Mouse (Mus musculus) gastrocnemius, postnatal 36 days (tissue): Measurements from ENCODE around the gene Gtf2a1. TPM values are rescaled to one million over a fixed set of nuclear protein-coding genes. Genes with fewer than 3 reads are reported as not detected.
"Not testable (repeated sequence)": the region's sequence is repeated elsewhere in the genome, so short reads cannot be mapped to it uniquely, and the experiment has no call there.

Source experiments
- DNase-seq, 2 experiments: peaks; one replicate each; pipeline ENCODE4 v3.0.0; 2022
- intact Hi-C: fragments of 180-260 bp; cut with DNase I; formaldehyde crosslinking; loops from one replicate; pipeline ENCODE4 v1.15.1; 2025
- long read RNA-seq, 2 experiments: library from polyadenylated mRNA; stranded (forward); transcript quantifications; one replicate each; pipeline ENCODE4 v2.0.0; 2021
- total RNA-seq, 2 experiments: library from RNA; stranded (reverse); gene quantifications; 2 replicates each; pipeline ENCODE4 v1.2.3; 2021

Gene Gtf2a1
- total RNA-seq, result 10 to 100 TPM; 18.5 to 20.9 TPM
- long read RNA-seq, experiment 1, partial matches to known transcripts, result 0 of 2 reads
- long read RNA-seq, experiment 1, other reads (novel, unspliced or antisense), result 2 of 2 reads
- long read RNA-seq, experiment 2, partial matches to known transcripts, result 1 of 5 reads
- long read RNA-seq, experiment 2, other reads (novel, unspliced or antisense), result 4 of 5 reads

GRCm38 (mm10) chr12:91589847-91590690, at the start of gene Gtf2a1:
Gtf2a1 (minus strand) TSS chr12:91590487.
- intact Hi-C loops, result no loop called here
- peak; percentile 92 to 94 for DNase-seq

GRCm38 (mm10) chr12:91638351-91638750, 48.1 kb upstream of the Gtf2a1 start:
- no peak for DNase-seq
- intact Hi-C loops, result no loop called here

GRCm38 (mm10) chr12:91637136-91637909, 47.0 kb upstream of the Gtf2a1 start:
- DNase-seq, result no peak
- intact Hi-C loops, result no loop called here

GRCm38 (mm10) chr12:91626482-91626881, 36.2 kb upstream of the Gtf2a1 start:
- intact Hi-C loops, result loop anchor here (5.0 kb wide), 1 partner anchor 171 kb away; no protein-coding TSS in a partner anchor

GRCm38 (mm10) chr12:91625013-91625412, 34.7 kb upstream of the Gtf2a1 start:
- no peak for DNase-seq
- intact Hi-C loops, result loop anchor here (5.0 kb wide), 1 partner anchor 172 kb away; no protein-coding TSS in a partner anchor

More at GRCm38 (mm10) chr12:91626482-91626881, 36.2 kb upstream of the Gtf2a1 start:
- no peak for DNase-seq

GRCm38 (mm10) chr12:91609425-91609824, 19.1 kb upstream of the Gtf2a1 start:
- intact Hi-C loops, result no loop called here
- no peak for DNase-seq

GRCm38 (mm10) chr12:91607678-91608077, 17.4 kb upstream of the Gtf2a1 start:
- intact Hi-C loops, result no loop called here
- no peak for DNase-seq

GRCm38 (mm10) chr12:91606651-91607050, 16.4 kb upstream of the Gtf2a1 start:
- DNase-seq, result no peak
- intact Hi-C loops, result no loop called here

- intact Hi-C loops, result no loop called here
- DNase-seq, result no peak
Observed at GRCm38 (mm10) chr12:91604600-91604999, 14.3 kb upstream of the Gtf2a1 start.

GRCm38 (mm10) chr12:91592128-91592527, 1.8 kb upstream of the Gtf2a1 start:
- intact Hi-C loops, result no loop called here

GRCm38 (mm10) chr12:91591191-91591590, 904 bp upstream of the Gtf2a1 start:
- intact Hi-C loops, result no loop called here
- no peak for DNase-seq

More at GRCm38 (mm10) chr12:91592128-91592527, 1.8 kb upstream of the Gtf2a1 start:
- DNase-seq, result no peak

- no peak for DNase-seq
- intact Hi-C loops, result no loop called here
Observed at GRCm38 (mm10) chr12:91590716-91591115, 429 bp upstream of the Gtf2a1 start.

- DNase-seq, result no peak
- intact Hi-C loops, result no loop called here
Observed at GRCm38 (mm10) chr12:91589542-91589846, 793 bp downstream of the Gtf2a1 start.

- DNase-seq, result peak; percentile 33 to 58
- intact Hi-C loops, result no loop called here
Observed at GRCm38 (mm10) chr12:91588670-91589541, 1.4 kb downstream of the Gtf2a1 start.

GRCm38 (mm10) chr12:91588176-91588669, 2.1 kb downstream of the Gtf2a1 start:
- intact Hi-C loops, result no loop called here
- peak; percentile 84 to 86 for DNase-seq

GRCm38 (mm10) chr12:91587491-91588033, 2.7 kb downstream of the Gtf2a1 start:
- intact Hi-C loops, result no loop called here
- DNase-seq, result no peak

- intact Hi-C loops, result no loop called here
- DNase-seq, result no peak
Observed at GRCm38 (mm10) chr12:91587077-91587476, 3.2 kb downstream of the Gtf2a1 start.

- DNase-seq, intact Hi-C loops: not testable (repeated sequence)
Observed at GRCm38 (mm10) chr12:91585815-91586214, 4.5 kb downstream of the Gtf2a1 start.

- intact Hi-C loops, result no loop called here
- no peak for DNase-seq
Observed at GRCm38 (mm10) chr12:91585206-91585605, 5.1 kb downstream of the Gtf2a1 start.

GRCm38 (mm10) chr12:91583409-91583808, 6.9 kb downstream of the Gtf2a1 start:
- intact Hi-C loops, result no loop called here
- DNase-seq, result no peak
